11 mouse cellular contexts compared by ENCODE assay signal in the genomic region with DNA sequence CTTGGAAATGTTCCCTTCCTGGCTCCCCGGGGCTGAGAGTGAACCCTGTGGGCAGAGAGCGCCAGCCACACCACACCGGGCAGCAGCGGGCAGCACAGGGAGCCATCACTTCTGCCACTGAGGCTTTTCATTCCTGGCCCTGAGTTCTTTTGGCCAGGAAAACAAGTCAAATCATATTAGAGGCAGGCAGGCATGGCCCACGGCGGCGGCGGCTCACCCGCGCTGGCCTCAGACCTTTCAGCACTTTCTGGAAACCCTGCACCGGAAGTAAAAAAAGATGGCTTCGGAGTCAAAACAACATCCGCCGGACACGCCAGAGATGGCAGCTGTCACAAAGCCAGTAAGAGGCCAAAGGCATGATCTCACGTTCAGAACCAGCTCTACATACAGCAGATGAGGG. TPM values are rescaled to one million over a fixed set of nuclear protein-coding genes. Genes with fewer than 3 reads are reported as not detected.
DNase-seq lines count a peak whose midpoint lies in the region; ATAC-seq and TF ChIP-seq lines count a peak whose summit lies in the region.
"Had no signal": no experiment of that assay in that cellular context is flagged by ENCODE, and none has a peak within 500 bp of the region (broad histone marks: within the 10 kb centered on the region; RNA-seq: fewer than 3 reads in every experiment).

No protein-coding gene starts in this region.

- ATAC-seq in lung, embryonic 14.5 days (ENCODE audit: insufficient read depth), result no peak
- no peak for ATAC-seq in CD4-positive, CD25-positive, alpha-beta regulatory T cell, adult 4 months
- ATAC-seq: forebrain, embryonic 15.5 days; midbrain, embryonic 16.5 days had no signal

- no peak overlapping the region for H3K4me2 ChIP-seq in lung, embryonic 14.5 days
- H3K4me2 ChIP-seq: forebrain, embryonic 15.5 days; limb, embryonic 13.5 days had no signal

- no peak overlapping the region for H3K9ac ChIP-seq in lung, embryonic 14.5 days
- H3K9ac ChIP-seq: forebrain, embryonic 15.5 days; limb, embryonic 13.5 days had no signal

- WGBS in lung, embryonic 14.5 days, result 57% methylated on average over 16 of the region's 16 CpGs
- WGBS in heart, embryonic 10.5 days, result 66% methylated on average over 16 of the region's 16 CpGs

- no peaks in the 10 kb centered on the region for H3K9me3 ChIP-seq in lung, embryonic 14.5 days (ENCODE audit: low read depth, low read length)
- H3K9me3 ChIP-seq in heart, embryonic 10.5 days, result no peaks in the 10 kb centered on the region
- H3K9me3 ChIP-seq: forebrain, embryonic 15.5 days; limb, embryonic 13.5 days had no signal

- peak; percentile 27 to 58 for DNase-seq in adrenal gland, adult (ENCODE audit: inconsistent age in 2 of 2, low spot score in 1 of 2)
- DNase-seq in adrenal gland, adult 8-10 months, result no peak
- peak; percentile 33 for DNase-seq in lung, embryonic 14.5 days
- no peak for DNase-seq in lung, postnatal 14 days
- no peak for DNase-seq in heart, embryonic 10.5 days (ENCODE audit: low spot score)
- DNase-seq in kidney, postnatal 36 days, result peak; percentile 32 to 42
- DNase-seq in frontal cortex, postnatal 14 days (ENCODE audit: low spot score in 2 of 2), result no peak

- H3K27ac ChIP-seq in lung, embryonic 14.5 days (ENCODE audit: low read depth), result peak overlapping the region; percentile 50
- H3K27ac ChIP-seq in heart, embryonic 10.5 days, result peak overlapping the region; percentile 17; the same call in 1 of the 2 replicates
- H3K27ac ChIP-seq: forebrain, embryonic 15.5 days; limb, embryonic 13.5 days had no signal

- H3K36me3 ChIP-seq in lung, embryonic 14.5 days (ENCODE audit: insufficient read depth), result no peaks in the 10 kb centered on the region
- H3K36me3 ChIP-seq in heart, embryonic 10.5 days, result no peaks in the 10 kb centered on the region
- H3K36me3 ChIP-seq: forebrain, embryonic 15.5 days; limb, embryonic 13.5 days had no signal

- H3K4me3 ChIP-seq in lung, embryonic 14.5 days (ENCODE audit: low read depth, low read length), result no peak overlapping the region
- no peak overlapping the region for H3K4me3 ChIP-seq in heart, embryonic 10.5 days
- H3K4me3 ChIP-seq: forebrain, embryonic 15.5 days; limb, embryonic 13.5 days had no signal

- TF ChIP-seq CTCF in lung, embryonic 14.5 days (IDR thresholded peaks at IDR 0.05; ENCODE audit: low read depth), result no peak

- H3K4me1 ChIP-seq in lung, embryonic 14.5 days (ENCODE audit: insufficient read depth), result peaks cover 6% of the 10 kb centered on the region; the same call in 1 of the 2 replicates
- H3K4me1 ChIP-seq in heart, embryonic 10.5 days, result peaks cover 16% of the 10 kb centered on the region
- H3K4me1 ChIP-seq: forebrain, embryonic 15.5 days had no signal

- H3K27me3 ChIP-seq in lung, embryonic 14.5 days (ENCODE audit: insufficient read depth, low read length), result no peaks in the 10 kb centered on the region
- no peaks in the 10 kb centered on the region for H3K27me3 ChIP-seq in heart, embryonic 10.5 days (ENCODE audit: insufficient read depth, poor library complexity, severe bottlenecking)
- H3K27me3 ChIP-seq: forebrain, embryonic 15.5 days; limb, embryonic 13.5 days had no signal

RNA-seq across cellular contexts. Expression of a gene that starts 9.3 kb away (rescaled TPM):
- total RNA-seq in adrenal gland, adult 8-10 months (2022), result 10 to 100 TPM in 2 of 4 experiments, 1 to 10 TPM in 2; 6.4 to 12.4 (median 8.9) TPM
- 19.6 and 20.2 TPM in 2 replicates for polyA plus RNA-seq in lung, embryonic 14.5 days (2014; fragmentation: Nextera tagmentation; extraction: Ambion mirVana)
- polyA plus RNA-seq in heart, embryonic 10.5 days (2016; fragmentation: Nextera tagmentation; extraction: Ambion mirVana), result 12.5 and 19.3 TPM in 2 replicates
- polyA plus RNA-seq in CD4-positive, CD25-positive, alpha-beta regulatory T cell, adult 4 months (2017; shearing (Covaris generic)), result 1 to 10 TPM; 4.1 to 6.1 TPM

Comparison
In these comparisons a context has a peak if more than half of its experiments do, and no peak if none do; other contexts are left out.
1. DNase-seq: peak in adrenal gland, adult (2 of 2), lung, embryonic 14.5 days (single experiment) and kidney, postnatal 36 days (2 of 2); none in adrenal gland, adult 8-10 months (single experiment), lung, postnatal 14 days (single experiment), heart, embryonic 10.5 days (single experiment) and frontal cortex, postnatal 14 days (0 of 2).